Mouse (Mus musculus) liver (tissue): ENCODE results near the gene Lrrn1.

Source experiments
- DNase-seq: peaks from one replicate; pipeline ENCODE4 v3.0.0-alpha.2; 2020; ENCODE audit warnings: mixed read lengths

Gene Lrrn1

DNA sequence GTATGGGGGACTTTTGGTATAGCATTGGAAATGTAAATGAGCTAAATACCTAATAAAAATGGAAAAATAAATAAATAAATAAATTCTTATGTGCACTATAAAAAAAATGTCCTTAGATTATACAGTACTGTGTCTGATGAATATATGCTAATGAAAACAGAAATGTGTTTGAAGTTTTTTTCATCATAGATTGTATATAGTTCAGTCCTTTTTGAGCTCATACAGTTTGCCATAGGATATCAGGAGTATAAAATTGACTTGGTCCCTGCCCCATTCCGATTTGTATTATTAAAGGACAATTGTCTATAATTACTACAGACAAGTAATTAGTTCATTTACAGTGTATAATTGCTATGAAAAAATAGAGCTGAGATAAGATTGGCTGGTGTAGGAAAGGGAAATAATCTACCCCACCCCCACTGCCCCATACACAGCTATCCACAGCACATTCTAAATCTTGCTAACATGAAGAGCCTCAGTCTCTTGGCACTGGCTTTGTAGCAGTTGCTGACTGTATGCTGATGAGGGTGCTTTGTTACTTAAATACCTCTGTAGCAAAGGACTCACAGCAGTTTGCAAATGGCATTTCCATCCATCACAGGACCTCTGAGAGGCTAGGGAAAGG lies 54.3 kb downstream of the Lrrn1 start:
- no peak for DNase-seq

DNA sequence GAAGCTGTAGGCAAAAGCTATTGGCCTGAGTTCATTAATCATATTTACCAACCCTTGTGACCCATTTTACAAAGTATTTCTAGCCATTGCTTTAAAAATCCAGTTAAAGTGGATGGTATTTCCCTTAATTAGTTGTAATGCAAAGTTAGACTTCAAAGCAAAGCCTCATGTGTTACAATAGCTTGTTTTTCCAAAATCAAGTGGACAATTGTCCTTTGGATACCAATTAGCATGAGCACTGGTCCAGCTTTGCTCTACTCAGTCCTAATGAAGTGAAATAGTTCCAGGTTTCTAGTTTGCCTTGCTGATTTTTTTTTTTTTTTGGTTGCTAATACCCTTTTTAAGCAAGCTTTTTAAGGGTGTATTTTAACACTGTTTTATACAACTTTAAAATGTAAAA lies 75.6 kb downstream of the Lrrn1 start:
- DNase-seq: no peak

DNA sequence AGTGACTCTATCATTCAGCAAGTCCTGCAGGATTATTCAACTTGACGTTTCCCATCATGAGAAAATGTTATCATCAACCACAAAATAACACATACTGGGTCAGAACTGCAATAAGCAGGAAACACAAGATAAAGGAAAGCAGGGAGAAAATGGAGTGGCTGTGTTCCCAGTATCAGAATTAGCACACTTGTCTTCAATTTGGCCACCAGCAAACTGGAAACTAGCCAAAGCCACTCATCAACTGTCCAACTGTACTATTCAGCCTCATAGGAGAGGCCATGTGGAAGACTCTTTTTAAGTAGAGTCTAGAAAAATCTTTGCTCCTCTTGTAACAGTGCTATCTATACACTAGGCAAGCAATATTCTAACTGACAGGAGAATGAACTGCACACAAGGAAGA lies 84.7 kb downstream of the Lrrn1 start:
- no peak for DNase-seq
